Mouse (Mus musculus) ovary, adult 18-20 months (tissue): Measurements from ENCODE around the gene Gm9767.

Source experiments
- DNase-seq: peaks from one replicate; pipeline ENCODE4 v3.0.0; 2022; ENCODE audit warnings: low spot score, mixed read lengths

Gene Gm9767

GRCm38 (mm10) chr10:26077671-26078481 is at the start of gene Gm9767:
TSS of gene Gm9767 (plus strand) at chr10:26078255.
- no peak for DNase-seq

DNA sequence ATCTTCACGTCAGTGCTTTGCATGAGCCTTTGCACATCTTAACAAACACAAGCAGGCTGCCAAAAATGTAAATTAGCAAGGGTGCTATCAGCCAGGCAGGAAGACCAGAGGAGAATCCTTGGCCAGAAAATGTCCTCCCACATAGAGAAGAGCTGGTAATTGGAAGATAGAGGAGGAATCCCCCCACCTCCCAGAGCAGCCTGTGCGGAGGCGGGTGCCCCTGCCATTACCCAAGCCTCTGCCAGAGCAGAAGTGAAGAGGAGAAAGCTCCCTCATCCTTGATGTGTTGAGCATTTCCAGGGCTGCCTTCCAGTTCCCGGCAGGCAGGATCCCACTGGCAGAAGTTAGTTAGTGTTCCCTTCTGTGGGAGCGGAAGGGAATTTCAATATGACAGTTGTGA is 43.1 kb upstream of the Gm9767 start:
- peak; percentile 25 for DNase-seq

DNA sequence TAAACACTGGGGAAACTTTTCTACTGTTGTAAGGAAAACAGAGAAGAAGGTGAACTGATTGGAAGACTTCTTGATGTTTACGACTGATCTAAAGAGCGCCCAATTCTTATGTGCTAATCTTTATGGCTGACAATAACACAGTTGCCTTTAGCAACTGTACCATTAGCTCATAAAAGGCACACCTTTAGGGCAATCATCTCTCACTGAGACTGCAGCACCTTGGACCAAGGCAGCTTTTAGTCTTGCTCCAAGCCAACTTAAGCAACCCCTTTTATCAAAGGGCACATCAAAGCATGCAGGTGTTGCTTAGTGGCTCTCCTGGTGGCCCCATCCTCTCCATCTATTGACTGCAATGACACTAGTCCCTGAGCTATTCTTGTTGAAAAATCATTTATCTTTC is 26.9 kb upstream of the Gm9767 start:
- DNase-seq: no peak

DNA sequence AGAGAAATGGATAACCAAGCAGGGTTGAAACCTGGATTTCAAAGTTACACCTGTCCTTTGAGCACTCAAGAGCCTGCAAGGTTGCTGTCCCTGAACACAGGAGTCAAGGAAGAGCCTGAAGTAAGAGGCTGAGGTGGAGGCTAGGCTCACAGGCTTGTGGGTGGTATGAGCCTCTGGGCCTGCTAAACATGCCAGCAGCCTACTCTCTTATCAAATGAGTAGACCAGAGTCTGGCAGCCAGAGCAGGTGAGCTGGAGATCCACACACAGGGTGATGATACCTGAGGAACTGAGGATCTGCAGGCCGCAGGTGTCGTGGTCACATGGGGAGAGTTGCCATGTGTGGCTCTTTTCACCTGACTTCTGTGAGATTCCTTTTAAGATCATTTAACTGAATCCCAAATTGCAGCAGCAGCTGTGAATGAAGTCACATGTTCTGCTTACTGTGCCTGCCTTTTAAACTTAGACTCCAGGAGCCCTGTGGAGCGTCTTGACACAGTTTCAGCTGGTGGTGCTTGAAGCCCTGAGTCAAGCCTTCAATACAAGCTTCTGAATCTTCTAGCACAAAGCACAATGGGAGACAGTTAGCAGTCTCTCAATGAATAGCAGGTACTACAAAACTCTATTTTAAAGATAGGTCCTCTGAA is 18.3 kb upstream of the Gm9767 start:
- no peak for DNase-seq

GRCm38 (mm10) chr10:26063071-26063470 is 15.0 kb upstream of the Gm9767 start:
- no peak for DNase-seq

GRCm38 (mm10) chr10:26071986-26072385 is 6.1 kb upstream of the Gm9767 start:
- no peak for DNase-seq

DNA sequence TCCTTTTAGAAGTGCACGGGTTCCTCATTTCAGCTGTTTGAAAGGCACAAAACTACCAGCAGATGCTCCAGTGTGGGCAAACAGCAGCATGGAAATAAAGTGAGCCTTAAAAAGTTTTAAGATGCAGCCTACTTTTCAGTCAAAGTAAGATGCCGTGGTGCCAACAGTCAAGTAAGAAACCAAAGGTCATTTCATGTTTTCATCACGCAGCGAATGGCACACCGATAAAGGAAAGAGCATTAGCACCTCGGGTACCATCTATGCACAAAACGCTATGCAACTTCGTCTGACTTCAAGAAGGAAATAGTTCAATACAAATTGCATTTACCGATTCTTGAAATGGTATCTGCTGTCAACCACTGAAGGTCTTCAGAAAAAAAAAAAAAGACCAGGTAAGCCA is 1.1 kb upstream of the Gm9767 start:
- no peak for DNase-seq

GRCm38 (mm10) chr10:26078521-26079142 is 577 bp downstream of the Gm9767 start, which contains the start of gene Tmem200a:
TSS of gene Tmem200a (minus strand) at chr10:26079052.
- peak; percentile 10 for DNase-seq

DNA sequence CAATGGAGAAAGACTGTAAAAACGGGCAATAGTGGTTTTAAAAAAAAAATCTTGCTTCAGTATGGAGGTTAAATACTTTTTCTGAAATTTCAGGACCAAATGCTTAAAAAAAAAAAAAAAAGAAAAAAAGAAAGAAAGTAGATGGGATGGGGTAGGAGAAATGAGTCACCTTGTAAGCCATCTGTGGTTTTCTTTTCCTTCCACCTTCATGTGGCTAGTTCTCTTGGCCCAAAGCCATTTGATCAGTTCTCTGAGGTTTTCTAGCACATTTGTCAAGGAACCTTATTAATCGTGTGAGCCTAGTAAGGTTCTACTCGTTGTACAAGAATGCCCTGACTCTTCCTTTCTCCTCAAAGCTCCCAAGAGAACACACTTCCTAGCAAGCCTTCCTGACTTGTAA is 1.6 kb downstream of the Gm9767 start:
- DNase-seq: no peak

GRCm38 (mm10) chr10:26082081-26082480 is 4.0 kb downstream of the Gm9767 start:
- DNase-seq: no peak

- no peak for DNase-seq
Observed at GRCm38 (mm10) chr10:26103330-26103982, 25.4 kb downstream of the Gm9767 start.

- DNase-seq: no peak
Observed at GRCm38 (mm10) chr10:26114409-26114808, 36.4 kb downstream of the Gm9767 start.

DNA sequence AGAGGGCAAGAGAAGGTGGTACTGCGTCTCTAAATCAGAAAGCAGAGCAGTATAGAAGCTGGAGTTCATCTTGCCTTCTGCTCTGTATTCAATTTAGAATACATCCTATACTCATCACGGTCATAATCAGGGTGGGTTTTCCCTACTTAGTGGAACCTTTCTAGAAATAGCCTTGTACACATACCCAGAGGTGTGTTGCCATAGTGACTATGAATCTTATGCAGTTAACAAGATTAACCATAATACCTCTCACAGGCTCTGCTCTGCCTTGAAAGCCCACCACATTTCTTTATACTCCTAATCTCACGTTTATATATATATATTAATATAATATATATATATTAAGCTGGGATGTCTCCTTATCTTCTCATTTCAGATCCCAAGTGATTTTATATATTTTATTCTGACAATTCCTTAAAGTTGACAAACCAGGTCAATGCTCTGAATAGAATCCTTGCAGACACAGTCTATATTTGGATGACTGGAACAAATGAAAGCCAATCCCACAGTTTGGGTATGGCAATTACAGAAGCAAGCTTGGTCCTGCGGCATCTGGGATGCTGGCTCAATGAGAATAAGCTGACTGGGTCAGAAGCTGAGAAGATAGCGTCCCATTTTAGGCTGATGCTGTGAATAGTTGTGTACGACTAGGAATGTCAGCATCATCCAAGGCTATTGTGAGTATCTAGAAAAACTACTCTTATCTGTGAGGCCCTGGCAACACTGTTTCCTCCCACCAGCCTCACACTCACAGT is 41.2 kb downstream of the Gm9767 start:
- DNase-seq: no peak

- DNase-seq: no peak
Observed at GRCm38 (mm10) chr10:26119822-26120183, 41.7 kb downstream of the Gm9767 start.
